Mouse (Mus musculus): ENCODE results near the gene Them4. TPM values are rescaled to one million over a fixed set of nuclear protein-coding genes. Genes with fewer than 3 reads are reported as not detected.
"Not testable (repeated sequence)": the region's sequence is repeated elsewhere in the genome, so short reads cannot be mapped to it uniquely, and the experiment has no call there.

Gene Them4
- 2.1 TPM in 1 of 2 replicates, not detected in the other for polyA plus RNA-seq (2012; ENCODE audit: insufficient read depth, low replicate concordance)

GRCm38 (mm10) chr3:94309633-94310363, at the start of gene Them4:
Them4 (plus strand) TSS chr3:94310089.
- no peaks in the 10 kb centered on the region for H3K9me3 ChIP-seq
- no peaks in the 10 kb centered on the region for H3K36me3 ChIP-seq (replicated peaks; ENCODE audit: low read length)
- H3K27me3 ChIP-seq (replicated peaks): no peaks in the 10 kb centered on the region
- peaks cover 25% of the 10 kb centered on the region for H3K4me1 ChIP-seq
- TF ChIP-seq GATA1 (IDR thresholded peaks at IDR 0.05; ENCODE audit: borderline replicate concordance, low read length): no peak
- TF ChIP-seq FLI1 (IDR thresholded peaks at IDR 0.05; ENCODE audit: low read length): no peak
- H3K4me3 ChIP-seq (replicated peaks): peak within 1 kb of the TSS; percentile 94

- Histone ChIP-seq H3K4me3 (replicated peaks) (no peak overlapping the region), H3K36me3 (replicated peaks; ENCODE audit: low read length) (no peaks in the 10 kb centered on the region), H3K9me3 (no peaks in the 10 kb centered on the region), H3K4me1 (no peaks in the 10 kb centered on the region), H3K27me3 (replicated peaks) (no peaks in the 10 kb centered on the region)
- no peak for TF ChIP-seq GATA1 (IDR thresholded peaks at IDR 0.05; ENCODE audit: borderline replicate concordance, low read length)
- no peak for TF ChIP-seq FLI1 (IDR thresholded peaks at IDR 0.05; ENCODE audit: low read length)
Observed at GRCm38 (mm10) chr3:94260598-94260997, 49.3 kb upstream of the Them4 start.

- H3K27me3 ChIP-seq (replicated peaks); H3K4me1 ChIP-seq; H3K9me3 ChIP-seq; H3K4me3 ChIP-seq (replicated peaks); H3K36me3 ChIP-seq (replicated peaks; ENCODE audit: low read length): not testable (repeated sequence)
Observed at GRCm38 (mm10) chr3:94263736-94264135, 46.2 kb upstream of the Them4 start, which contains the start of gene Gm4778. Gm4778 (plus strand) TSS chr3:94264036.

- Histone ChIP-seq H3K27me3 (replicated peaks) (no peaks in the 10 kb centered on the region), H3K36me3 (replicated peaks; ENCODE audit: low read length) (no peaks in the 10 kb centered on the region), H3K9me3 (peaks cover 6% of the 10 kb centered on the region; the same call in 1 of the 2 replicates), H3K4me3 (replicated peaks) (no peak overlapping the region), H3K4me1 (no peaks in the 10 kb centered on the region)
- TF ChIP-seq FLI1 (IDR thresholded peaks at IDR 0.05; ENCODE audit: low read length) (no peak), GATA1 (IDR thresholded peaks at IDR 0.05; ENCODE audit: borderline replicate concordance, low read length) (no peak)
Observed at GRCm38 (mm10) chr3:94275991-94276390, 33.9 kb upstream of the Them4 start.

- Histone ChIP-seq H3K36me3 (replicated peaks; ENCODE audit: low read length) (no peaks in the 10 kb centered on the region), H3K4me1 (peaks cover 13% of the 10 kb centered on the region), H3K4me3 (replicated peaks) (no peak overlapping the region), H3K27me3 (replicated peaks) (no peaks in the 10 kb centered on the region), H3K9me3 (no peaks in the 10 kb centered on the region; the same call in 1 of the 2 replicates)
- TF ChIP-seq GATA1 (IDR thresholded peaks at IDR 0.05; ENCODE audit: borderline replicate concordance, low read length) (no peak), FLI1 (IDR thresholded peaks at IDR 0.05; ENCODE audit: low read length) (no peak)
Observed at GRCm38 (mm10) chr3:94305457-94305856, 4.4 kb upstream of the Them4 start.

GRCm38 (mm10) chr3:94306975-94307374, 2.9 kb upstream of the Them4 start:
- Histone ChIP-seq H3K4me3 (replicated peaks) (no peak overlapping the region), H3K27me3 (replicated peaks) (no peaks in the 10 kb centered on the region), H3K4me1 (peaks cover 25% of the 10 kb centered on the region), H3K36me3 (replicated peaks; ENCODE audit: low read length) (no peaks in the 10 kb centered on the region), H3K9me3 (no peaks in the 10 kb centered on the region; the same call in 1 of the 2 replicates)
- no peak for TF ChIP-seq FLI1 (IDR thresholded peaks at IDR 0.05; ENCODE audit: low read length)
- TF ChIP-seq GATA1 (IDR thresholded peaks at IDR 0.05; ENCODE audit: borderline replicate concordance, low read length): no peak

GRCm38 (mm10) chr3:94310491-94310890, 602 bp downstream of the Them4 start:
- Histone ChIP-seq H3K27me3 (replicated peaks) (no peaks in the 10 kb centered on the region), H3K4me3 (replicated peaks) (peak overlapping the region; percentile 94), H3K9me3 (no peaks in the 10 kb centered on the region), H3K4me1 (peaks cover 25% of the 10 kb centered on the region), H3K36me3 (replicated peaks; ENCODE audit: low read length) (no peaks in the 10 kb centered on the region)
- TF ChIP-seq FLI1 (IDR thresholded peaks at IDR 0.05; ENCODE audit: low read length) (no peak), GATA1 (IDR thresholded peaks at IDR 0.05; ENCODE audit: borderline replicate concordance, low read length) (no peak)

- TF ChIP-seq GATA1 (IDR thresholded peaks at IDR 0.05; ENCODE audit: borderline replicate concordance, low read length): no peak
- no peak for TF ChIP-seq FLI1 (IDR thresholded peaks at IDR 0.05; ENCODE audit: low read length)
- peak overlapping the region; percentile 94 for H3K4me3 ChIP-seq (replicated peaks)
- H3K36me3 ChIP-seq (replicated peaks; ENCODE audit: low read length): no peaks in the 10 kb centered on the region
- no peaks in the 10 kb centered on the region for H3K27me3 ChIP-seq (replicated peaks)
- peaks cover 25% of the 10 kb centered on the region for H3K4me1 ChIP-seq
- no peaks in the 10 kb centered on the region for H3K9me3 ChIP-seq
Observed at GRCm38 (mm10) chr3:94310911-94311310, 1.0 kb downstream of the Them4 start.

- TF ChIP-seq GATA1 (IDR thresholded peaks at IDR 0.05; ENCODE audit: borderline replicate concordance, low read length): no peak
- no peak for TF ChIP-seq FLI1 (IDR thresholded peaks at IDR 0.05; ENCODE audit: low read length)
- Histone ChIP-seq H3K9me3 (no peaks in the 10 kb centered on the region), H3K27me3 (replicated peaks) (no peaks in the 10 kb centered on the region), H3K4me3 (replicated peaks) (no peak overlapping the region), H3K36me3 (replicated peaks; ENCODE audit: low read length) (no peaks in the 10 kb centered on the region), H3K4me1 (peaks cover 25% of the 10 kb centered on the region)
Observed at GRCm38 (mm10) chr3:94311376-94311775, 1.5 kb downstream of the Them4 start.

GRCm38 (mm10) chr3:94328681-94329080, 18.8 kb downstream of the Them4 start:
- no peaks in the 10 kb centered on the region for H3K36me3 ChIP-seq (replicated peaks; ENCODE audit: low read length)
- no peak overlapping the region for H3K4me3 ChIP-seq (replicated peaks)
- no peaks in the 10 kb centered on the region for H3K4me1 ChIP-seq
- H3K9me3 ChIP-seq: no peaks in the 10 kb centered on the region
- TF ChIP-seq GATA1 (IDR thresholded peaks at IDR 0.05; ENCODE audit: borderline replicate concordance, low read length) (no peak), FLI1 (IDR thresholded peaks at IDR 0.05; ENCODE audit: low read length) (no peak)
- no peaks in the 10 kb centered on the region for H3K27me3 ChIP-seq (replicated peaks)
